Mouse (Mus musculus) neutrophil, adult 65 days (primary cell): Measurements from ENCODE around the gene Olfr51. TPM values are rescaled to one million over a fixed set of nuclear protein-coding genes. Genes with fewer than 3 reads are reported as not detected.

Experiments used
- total RNA-seq: library from RNA; stranded (reverse); gene quantifications from 2 replicates; pipeline ENCODE4 v1.2.4, GENCODE M21; 2023

Olfr51 gene
- total RNA-seq, result not detected in 2 replicates

DNA sequence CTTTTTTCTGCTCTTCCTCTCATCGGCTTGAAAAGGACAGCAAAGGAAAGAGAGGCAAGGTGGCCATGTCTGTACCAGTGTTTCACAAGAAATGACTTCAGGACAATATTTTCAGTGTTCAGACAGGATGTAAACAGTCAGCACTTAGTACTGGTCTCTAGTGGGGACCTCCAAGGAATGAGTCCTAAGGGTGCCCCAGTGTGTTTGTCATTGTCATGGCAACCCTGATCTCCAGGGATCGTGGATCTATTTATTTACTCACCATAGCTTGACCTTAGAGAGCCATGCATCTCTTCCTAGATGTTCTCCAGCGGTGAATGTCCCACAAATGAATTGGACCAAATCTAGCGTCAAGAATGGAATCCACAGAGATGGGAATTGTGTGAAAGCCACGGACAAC is at the start of gene Olfr51:
Olfr51 (plus strand) TSS at position 301 of the 400 bp plus-strand sequence.

DNA sequence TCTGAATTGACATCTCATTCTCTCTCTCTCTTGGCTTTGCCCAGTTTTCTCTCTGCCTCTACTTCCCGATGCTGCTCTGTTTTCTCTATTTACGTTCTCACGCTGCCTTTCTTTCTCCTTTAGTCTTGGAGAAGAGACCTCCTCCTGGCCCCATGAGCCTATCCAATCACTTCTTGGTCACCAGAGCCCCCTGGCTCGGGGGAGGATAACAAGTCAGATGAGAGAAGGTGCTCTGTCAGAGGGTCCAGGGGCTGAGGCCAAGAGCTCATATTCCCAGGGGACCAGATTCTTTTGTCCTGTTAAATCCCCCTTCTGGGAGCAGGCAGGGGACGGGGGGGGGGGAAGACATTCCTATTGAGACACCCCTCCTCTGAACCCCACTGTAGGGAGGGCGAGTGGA is 49.7 kb upstream of the Olfr51 start, which contains the start of gene Prop1:
Prop1 (minus strand) TSS at position 101 of the 400 bp plus-strand sequence.

DNA sequence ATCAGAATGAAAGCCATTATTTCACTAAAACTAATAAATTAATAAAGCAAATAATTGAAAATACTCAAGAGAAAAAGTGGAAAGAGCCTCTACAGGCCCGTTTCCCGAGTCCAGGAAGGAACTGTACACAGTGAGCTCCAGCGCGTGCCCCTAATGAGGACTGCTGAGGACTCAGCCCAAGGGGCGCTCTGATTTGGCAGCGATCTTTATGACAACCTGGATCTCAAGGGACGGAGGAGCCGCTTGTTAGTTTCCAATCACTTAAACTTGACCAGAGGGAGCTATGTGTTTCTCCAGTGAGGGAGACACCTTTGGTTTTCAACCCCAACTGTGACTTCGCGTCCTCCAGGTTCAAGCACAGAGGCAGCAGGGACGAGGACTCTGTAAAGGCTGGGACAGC is 37.2 kb upstream of the Olfr51 start, which contains the start of gene Olfr1378:
Olfr1378 (plus strand) TSS at position 301 of the 400 bp plus-strand sequence.

DNA sequence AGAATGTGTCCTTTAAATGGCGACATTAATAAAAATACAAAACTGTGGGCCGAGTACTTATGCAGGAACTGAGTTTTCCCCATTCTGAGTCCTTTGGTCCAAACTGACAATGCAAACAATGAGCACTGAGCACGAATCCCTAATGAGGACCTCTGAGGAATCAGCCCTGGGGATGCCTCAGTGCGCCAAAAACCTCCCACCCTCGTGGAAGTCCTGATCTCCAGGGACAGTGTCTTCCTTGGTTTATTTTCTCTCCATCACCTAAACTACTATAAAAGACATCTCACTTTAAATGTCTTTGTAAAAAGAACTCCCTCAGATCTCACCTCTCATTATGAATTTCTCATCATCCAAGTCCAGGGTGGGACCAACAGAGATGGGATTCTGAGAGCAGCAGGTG is 21.7 kb upstream of the Olfr51 start, which contains the start of gene Olfr1377:
Olfr1377 (plus strand) TSS at position 301 of the 400 bp plus-strand sequence.

DNA sequence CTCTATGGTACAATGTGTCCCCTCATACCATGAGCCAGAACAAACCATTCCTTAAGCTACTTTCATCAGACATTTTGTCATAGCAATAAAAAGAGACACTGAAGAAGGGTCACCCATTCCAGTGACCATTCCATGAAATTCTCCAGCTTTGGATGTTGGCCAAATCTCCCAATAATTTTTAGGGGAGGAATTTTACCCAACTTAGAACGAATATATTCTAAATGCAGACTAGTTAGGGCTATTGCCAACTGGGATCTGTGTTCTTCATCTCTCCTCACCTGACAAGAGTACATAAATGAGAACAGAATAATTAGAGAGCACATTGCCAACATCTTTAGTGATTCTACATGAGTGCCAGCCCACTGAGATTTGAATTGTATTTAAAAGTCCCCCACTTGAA is 10.5 kb downstream of the Olfr51 start, which contains the start of gene Olfr54:
Olfr54 (plus strand) TSS at position 301 of the 400 bp plus-strand sequence.

DNA sequence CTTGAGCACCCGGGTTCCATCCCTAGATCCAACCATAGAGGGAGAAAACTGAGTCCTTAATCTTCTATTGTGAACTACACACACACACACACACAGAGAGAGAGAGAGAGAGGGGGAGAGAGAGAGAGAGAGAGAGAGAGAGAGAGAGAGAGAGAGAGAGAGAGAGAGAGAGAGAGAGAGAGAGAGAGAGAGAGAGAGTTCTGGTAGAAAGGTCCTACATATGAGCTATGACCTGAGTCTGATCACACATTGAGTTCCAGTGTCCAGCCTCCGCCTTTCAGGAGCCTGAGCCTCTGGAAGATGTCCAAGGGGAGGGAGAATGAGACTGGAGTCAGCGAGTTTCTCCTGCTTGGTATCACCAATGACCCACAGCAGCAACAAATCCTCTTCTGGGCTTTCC is 44.4 kb downstream of the Olfr51 start, which contains the start of gene Olfr1375:
Olfr1375 (plus strand) TSS at position 301 of the 400 bp plus-strand sequence.

DNA sequence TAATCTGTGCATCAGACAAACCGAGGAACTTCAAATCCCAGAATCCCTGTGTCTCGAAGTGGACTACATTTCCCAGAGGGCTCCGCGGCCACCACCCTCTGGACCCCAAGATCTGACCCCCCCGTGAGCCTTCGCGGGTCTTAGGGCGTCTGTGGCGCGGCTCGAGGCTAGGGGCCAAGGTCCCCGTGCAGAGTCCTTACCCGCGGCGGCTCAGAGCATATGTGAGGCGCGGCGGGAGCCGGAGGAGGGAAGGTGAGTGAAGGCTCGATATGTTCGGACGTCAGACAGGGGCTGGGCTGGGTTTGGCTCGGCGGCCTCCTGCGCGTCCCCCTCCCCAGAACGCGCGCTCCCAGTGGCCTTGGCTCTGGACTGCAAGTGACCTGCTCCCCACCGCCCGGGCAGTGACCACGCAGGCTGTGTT is 55.8 kb downstream of the Olfr51 start, which contains the start of gene Zfp354a:
Zfp354a (plus strand) TSS at position 107 of the 421 bp plus-strand sequence.

Other genes with a start within 250 kb of the Olfr51 start
- gene Zfp354c, start 175.9 kb upstream of the Olfr51 start, total RNA-seq, result 0.14 and 0.28 TPM in 2 replicates
- not detected in 2 replicates for gene Zfp879, start 162.0 kb upstream of the Olfr51 start, total RNA-seq
- gene Grm6, start 152.9 kb upstream of the Olfr51 start, total RNA-seq, result 0.20 and 0.54 TPM in 2 replicates
- not detected in 2 replicates for gene Zfp454, start 115.9 kb upstream of the Olfr51 start, total RNA-seq
- gene Zfp2, start 87.4 kb upstream of the Olfr51 start, total RNA-seq, result 0.16 TPM in 1 of 2 replicates, not detected in the other
- gene Zfp354b, start 72.0 kb upstream of the Olfr51 start, total RNA-seq, result not detected in 2 replicates
- gene 4933414I15Rik, start 59.8 kb upstream of the Olfr51 start, total RNA-seq, result not detected in 2 replicates
- gene Prop1, start 49.8 kb upstream of the Olfr51 start, total RNA-seq, result not detected in 2 replicates
- not detected in 2 replicates for gene Olfr1378, start 37.1 kb upstream of the Olfr51 start, total RNA-seq
- gene Olfr1377, start 21.6 kb upstream of the Olfr51 start, total RNA-seq, result not detected in 2 replicates
- not detected in 2 replicates for gene Olfr54, start 10.6 kb downstream of the Olfr51 start, total RNA-seq
- gene Olfr1375, start 44.5 kb downstream of the Olfr51 start, total RNA-seq, result not detected in 2 replicates
- gene Zfp354a, start 55.7 kb downstream of the Olfr51 start, total RNA-seq, result not detected in 2 replicates
- not detected in 2 replicates for gene Gm12569, start 216.9 kb downstream of the Olfr51 start, total RNA-seq